Mouse (Mus musculus) frontal cortex, postnatal 36 days (tissue): ENCODE data around the gene Gpr183.
A peak's percentile ranks its signal among the peaks of the same experiment; 100 is the strongest.

Experiments used
- DNase-seq, 2 experiments: peaks; one replicate each; pipeline ENCODE4 v3.0.0; 2022; ENCODE audit warnings: low spot score in 2 of 2

The Gpr183 gene

GRCm38 (mm10) chr14:121931594-121931993 is 33.4 kb downstream of the Gpr183 start:
- DNase-seq, result no peak

- no peak for DNase-seq
Measured at GRCm38 (mm10) chr14:121930731-121931383, 34.1 kb downstream of the Gpr183 start.

GRCm38 (mm10) chr14:121929243-121929951 is 35.6 kb downstream of the Gpr183 start:
- DNase-seq, result no peak

- DNase-seq, result peak; percentile 21 to 60
Measured at GRCm38 (mm10) chr14:121928375-121929137, 36.4 kb downstream of the Gpr183 start.

GRCm38 (mm10) chr14:121927451-121927850 is 37.5 kb downstream of the Gpr183 start:
- DNase-seq, result no peak

GRCm38 (mm10) chr14:121926901-121927300 is 38.1 kb downstream of the Gpr183 start:
- no peak for DNase-seq

- no peak for DNase-seq
Measured at GRCm38 (mm10) chr14:121924876-121925275, 40.1 kb downstream of the Gpr183 start.

GRCm38 (mm10) chr14:121922731-121923130 is 42.3 kb downstream of the Gpr183 start:
- no peak for DNase-seq

- DNase-seq, result no peak
Measured at GRCm38 (mm10) chr14:121922016-121922415, 43.0 kb downstream of the Gpr183 start.

- no peak for DNase-seq
Measured at GRCm38 (mm10) chr14:121920511-121921124, 44.4 kb downstream of the Gpr183 start.

- peak in 1 of 2 experiments; percentile 22 for DNase-seq
Measured at GRCm38 (mm10) chr14:121919752-121920151, 45.2 kb downstream of the Gpr183 start.

GRCm38 (mm10) chr14:121918266-121918665 is 46.7 kb downstream of the Gpr183 start:
- DNase-seq, result no peak

GRCm38 (mm10) chr14:121916311-121917094 is 48.5 kb downstream of the Gpr183 start:
- no peak for DNase-seq

- no peak for DNase-seq
Measured at GRCm38 (mm10) chr14:121915621-121916020, 49.4 kb downstream of the Gpr183 start, which contains the start of gene Gpr18. Gene Gpr18, minus strand, starts transcription at chr14:121915781.

GRCm38 (mm10) chr14:121915143-121915542 is 49.9 kb downstream of the Gpr183 start:
- DNase-seq, result no peak

GRCm38 (mm10) chr14:121912501-121912900 is 52.5 kb downstream of the Gpr183 start:
- DNase-seq, result no peak

GRCm38 (mm10) chr14:121909868-121910267 is 55.1 kb downstream of the Gpr183 start:
- DNase-seq, result no peak

- no peak for DNase-seq
Measured at GRCm38 (mm10) chr14:121906992-121907681, 57.9 kb downstream of the Gpr183 start.

- no peak for DNase-seq
Measured at GRCm38 (mm10) chr14:121906341-121906991, 58.5 kb downstream of the Gpr183 start.

- no peak for DNase-seq
Measured at GRCm38 (mm10) chr14:121904754-121905153, 60.2 kb downstream of the Gpr183 start.
